Mouse (Mus musculus) midbrain, embryonic 12.5 days (tissue): ENCODE results near the gene Gpr107. TPM values are rescaled to one million over a fixed set of nuclear protein-coding genes. Genes with fewer than 3 reads are reported as not detected.
A peak's percentile ranks its signal among the peaks of the same experiment; 100 is the strongest.

ENCODE experiments used
- ATAC-seq: fragments of 200-750 bp; cut with Nextera tagmentation; 2 replicates; pipeline ENCODE4 v1.8.0; 2017; ENCODE audit warnings: low read depth, moderate TSS enrichment, moderate library complexity; ENCODE audit not compliant: low FRiP score
- H3K27ac ChIP-seq: fragments of 300-500 bp; sonication (generic); replicated peaks from 2 replicates; pipeline ENCODE4 v1.5.1; 2016; ENCODE audit warnings: mild to moderate bottlenecking
- H3K27me3 ChIP-seq: fragments of 300-500 bp; sonication (generic); 2 replicates; pipeline ENCODE4 v1.6.1; 2016; ENCODE audit warnings: mild to moderate bottlenecking
- H3K36me3 ChIP-seq: fragments of 300-500 bp; sonication (generic); 2 replicates; pipeline ENCODE4 v1.6.1; 2016
- H3K4me1 ChIP-seq: fragments of 300-500 bp; sonication (generic); 2 replicates; pipeline ENCODE4 v1.6.1; 2016
- H3K4me2 ChIP-seq: fragments of 300-500 bp; sonication (generic); replicated peaks from 2 replicates; pipeline ENCODE4 v1.6.1; 2016; ENCODE audit warnings: mild to moderate bottlenecking, moderate library complexity
- H3K4me3 ChIP-seq: fragments of 300-500 bp; sonication (generic); 2 replicates; pipeline ENCODE4 v1.5.1; 2016; ENCODE audit warnings: mild to moderate bottlenecking
- H3K9ac ChIP-seq: fragments of 300-500 bp; sonication (generic); replicated peaks from 2 replicates; pipeline ENCODE4 v1.6.1; 2016; ENCODE audit warnings: mild to moderate bottlenecking, moderate library complexity
- H3K9me3 ChIP-seq: fragments of 300-500 bp; sonication (generic); 2 replicates; pipeline ENCODE4 v1.6.1; 2016; ENCODE audit warnings: mild to moderate bottlenecking
- WGBS: fragments of 180-500 bp; shearing (Covaris S2); methylation state at CpG from one replicate; pipeline ENCODE4 v1.1.7; 2016; 5-methylcytosine and 5-hydroxymethylcytosine counted together
- polyA plus RNA-seq: library from polyadenylated mRNA; unstranded; fragments of >200 nt; fragmentation: Nextera tagmentation; extraction: Ambion mirVana; gene quantifications from 2 replicates; pipeline ENCODE4 v1.2.1, GENCODE M21; 2016

Gpr107 gene
- polyA plus RNA-seq, 1 experiment from 2014 or later: 41.7 TPM

DNA sequence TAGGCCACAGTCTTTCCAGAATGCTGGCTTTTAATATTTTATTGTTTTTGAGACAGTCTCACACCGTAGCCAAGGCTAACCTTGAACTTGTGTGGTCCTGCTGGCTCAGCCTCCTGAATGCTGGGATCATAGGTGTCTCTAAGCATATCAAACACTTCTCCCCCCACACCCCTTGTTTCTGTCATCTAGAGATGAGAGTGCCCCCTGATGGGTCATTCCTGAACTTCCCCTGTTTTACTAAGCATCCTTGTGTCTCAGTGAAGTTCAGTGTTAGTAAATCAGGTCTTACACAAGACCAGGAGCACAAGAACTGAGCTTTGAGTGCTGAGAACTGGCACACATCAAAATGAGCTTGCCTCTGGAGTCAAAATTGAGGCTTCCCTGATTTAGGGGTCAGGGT, 31.7 kb downstream of the Gpr107 start:
- Histone ChIP-seq H3K9me3 (no peaks in the 10 kb centered on the region), H3K4me1 (no peaks in the 10 kb centered on the region), H3K9ac (no peak overlapping the region), H3K27ac (no peak overlapping the region), H3K36me3 (peaks cover 76% of the 10 kb centered on the region), H3K4me2 (no peak overlapping the region), H3K27me3 (no peaks in the 10 kb centered on the region), H3K4me3 (no peak overlapping the region)
- 85% methylated on average over 1 of the region's 1 CpGs for WGBS
- no peak for ATAC-seq

DNA sequence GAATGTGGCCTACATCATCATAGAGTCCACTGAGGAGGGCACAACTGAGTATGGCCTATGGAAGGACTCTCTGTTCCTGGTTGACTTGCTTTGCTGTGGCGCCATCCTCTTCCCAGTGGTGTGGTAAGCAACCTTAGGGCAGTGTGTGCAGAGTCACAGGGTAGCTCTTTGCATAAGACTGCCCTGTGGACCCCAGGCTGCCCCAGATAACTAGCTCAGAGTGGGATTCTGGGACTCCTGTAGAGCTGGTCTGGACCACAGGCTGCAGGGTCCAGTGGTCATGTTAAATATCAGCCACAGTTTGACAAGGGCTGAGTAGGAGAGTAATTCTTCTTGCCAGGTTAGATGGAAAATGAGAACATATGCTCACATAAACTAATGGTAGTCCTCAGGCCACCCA, 36.6 kb downstream of the Gpr107 start:
- Histone ChIP-seq H3K4me3 (no peak overlapping the region), H3K36me3 (peaks cover 91% of the 10 kb centered on the region), H3K9ac (no peak overlapping the region), H3K4me2 (no peak overlapping the region), H3K9me3 (no peaks in the 10 kb centered on the region), H3K27me3 (no peaks in the 10 kb centered on the region), H3K4me1 (no peaks in the 10 kb centered on the region), H3K27ac (no peak overlapping the region)
- ATAC-seq: no peak
- 91% methylated on average over 1 of the region's 1 CpGs for WGBS

DNA sequence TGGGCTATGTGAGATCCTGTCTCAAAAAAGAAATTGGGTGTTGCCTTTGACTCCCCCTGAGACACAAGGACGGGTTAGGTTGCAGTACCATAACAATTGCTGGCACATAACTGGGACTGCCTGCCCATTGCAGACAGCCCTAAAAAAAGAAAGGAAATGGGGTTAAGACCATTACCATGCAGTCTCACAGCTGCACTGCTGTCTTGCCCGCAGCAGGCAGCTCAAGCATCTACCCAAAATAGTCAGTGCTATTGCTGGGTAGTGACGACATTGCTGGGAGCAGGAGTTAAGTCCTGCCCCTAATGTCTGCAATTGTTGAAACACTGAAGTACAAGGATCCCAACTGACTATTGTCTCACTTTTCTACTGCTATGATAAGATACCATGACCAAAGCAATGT, 37.5 kb downstream of the Gpr107 start:
- Histone ChIP-seq H3K4me2 (no peak overlapping the region), H3K4me1 (no peaks in the 10 kb centered on the region), H3K27me3 (no peaks in the 10 kb centered on the region), H3K9me3 (no peaks in the 10 kb centered on the region), H3K4me3 (no peak overlapping the region), H3K9ac (no peak overlapping the region), H3K36me3 (peaks cover 86% of the 10 kb centered on the region), H3K27ac (no peak overlapping the region)
- 92% methylated on average over 3 of the region's 3 CpGs for WGBS
- no peak for ATAC-seq

DNA sequence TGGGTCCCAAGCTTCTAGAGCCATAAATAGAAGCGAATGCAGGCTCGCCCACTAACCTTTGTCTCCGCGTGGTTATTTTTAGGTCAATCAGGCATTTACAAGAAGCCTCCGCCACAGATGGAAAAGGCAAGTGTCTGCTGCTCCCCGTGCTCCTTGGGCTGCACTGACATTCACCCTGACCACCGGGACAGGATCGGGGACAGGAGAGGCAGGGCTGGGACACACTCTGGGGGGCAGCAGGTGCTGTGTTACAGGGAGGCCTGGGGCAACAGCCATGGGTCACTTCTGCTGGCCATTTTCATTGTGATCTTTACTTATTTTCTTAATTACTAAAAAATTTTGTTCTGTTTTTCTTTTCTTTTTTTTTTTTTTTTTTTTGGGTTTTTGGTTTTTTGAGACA, 39.6 kb downstream of the Gpr107 start:
- Histone ChIP-seq H3K9me3 (no peaks in the 10 kb centered on the region), H3K4me1 (no peaks in the 10 kb centered on the region), H3K4me3 (no peak overlapping the region), H3K27me3 (no peaks in the 10 kb centered on the region), H3K4me2 (no peak overlapping the region), H3K27ac (no peak overlapping the region), H3K36me3 (peaks cover 71% of the 10 kb centered on the region), H3K9ac (no peak overlapping the region)
- 85% methylated on average over 8 of the region's 8 CpGs for WGBS
- ATAC-seq: no peak

DNA sequence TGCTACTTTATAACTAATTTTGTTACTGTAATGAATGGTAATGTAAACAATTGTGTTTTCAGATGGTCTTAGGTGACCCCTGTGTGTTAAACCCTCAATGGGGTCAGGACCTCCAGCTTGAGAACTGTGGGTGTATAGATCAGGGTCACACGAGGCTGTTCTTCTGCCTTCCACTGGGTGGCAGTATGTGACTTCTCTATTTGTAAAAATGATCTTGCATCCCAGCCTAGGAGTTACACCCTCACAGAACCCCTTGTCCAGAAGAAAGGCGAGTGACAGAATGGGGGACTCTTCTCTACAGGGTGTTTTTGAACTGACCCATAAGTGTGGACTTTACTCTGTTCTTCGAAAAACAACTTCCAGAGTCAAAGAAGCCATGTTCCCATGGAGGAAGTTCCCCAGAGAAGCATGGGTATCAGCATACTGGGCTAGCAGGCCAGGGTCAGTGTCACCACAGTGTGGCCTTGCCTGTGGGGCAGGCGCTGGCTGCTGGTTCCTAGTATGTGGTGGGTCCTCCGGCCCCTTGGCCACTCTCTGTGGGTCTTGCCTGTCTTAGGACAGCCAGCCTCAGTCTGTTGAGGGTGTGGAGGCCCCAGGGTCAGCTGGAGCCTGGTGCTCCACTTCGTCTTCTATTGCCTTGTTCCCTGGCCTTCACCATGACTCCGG, 42.4 kb downstream of the Gpr107 start:
- Histone ChIP-seq H3K36me3 (peaks cover 68% of the 10 kb centered on the region), H3K9ac (no peak overlapping the region), H3K9me3 (no peaks in the 10 kb centered on the region), H3K27ac (no peak overlapping the region), H3K4me2 (no peak overlapping the region), H3K27me3 (no peaks in the 10 kb centered on the region), H3K4me3 (no peak overlapping the region), H3K4me1 (no peaks in the 10 kb centered on the region)
- 65% methylated on average over 7 of the region's 7 CpGs for WGBS
- no peak for ATAC-seq

DNA sequence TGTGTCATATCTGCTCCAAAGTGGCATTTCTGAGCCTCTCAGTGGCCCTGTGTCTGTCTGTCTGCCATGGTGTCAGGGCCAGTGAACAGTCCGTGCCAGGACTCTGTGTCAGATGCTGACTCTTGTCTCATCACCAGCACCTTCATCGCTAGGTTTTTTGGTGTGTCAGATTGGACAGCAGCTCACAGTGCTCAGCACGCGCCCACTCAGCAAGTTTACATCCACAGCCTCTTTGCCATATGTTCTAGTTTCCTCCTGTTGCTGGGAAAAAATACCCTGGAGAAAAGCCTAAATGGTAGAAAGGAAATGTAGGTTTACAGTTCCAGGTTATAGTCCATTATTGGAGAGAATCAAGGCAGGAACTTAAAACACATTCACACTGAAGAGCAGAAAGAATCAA, 46.5 kb downstream of the Gpr107 start:
- WGBS: 95% methylated on average over 4 of the region's 4 CpGs
- H3K27ac ChIP-seq: no peak overlapping the region
- no peak overlapping the region for H3K4me3 ChIP-seq
- no peak overlapping the region for H3K4me2 ChIP-seq
- peaks cover 31% of the 10 kb centered on the region for H3K36me3 ChIP-seq
- no peak for ATAC-seq
- no peak overlapping the region for H3K9ac ChIP-seq
- H3K9me3 ChIP-seq: no peaks in the 10 kb centered on the region
- H3K27me3 ChIP-seq: no peaks in the 10 kb centered on the region
- no peaks in the 10 kb centered on the region for H3K4me1 ChIP-seq

DNA sequence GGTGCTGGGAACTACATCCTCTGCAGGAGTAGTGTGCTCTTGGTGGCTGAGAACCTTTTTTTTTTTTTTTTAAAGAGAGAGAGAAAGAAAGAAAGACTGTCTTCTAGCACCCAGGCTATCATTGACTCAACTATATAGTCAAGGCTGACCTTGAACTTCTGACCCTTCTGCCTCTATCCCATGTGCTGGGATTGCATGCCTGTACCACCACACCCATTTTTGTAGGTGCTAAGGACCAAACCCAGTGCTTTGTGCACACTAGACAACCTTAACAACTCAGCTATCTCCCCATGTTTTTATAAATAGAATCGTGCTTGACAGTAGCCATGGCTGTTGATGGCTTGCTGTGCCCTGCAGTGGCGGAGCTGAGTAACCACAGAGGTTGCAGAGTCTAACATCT, 47.9 kb downstream of the Gpr107 start:
- WGBS: 92% methylated on average over 2 of the region's 2 CpGs
- H3K4me1 ChIP-seq: no peaks in the 10 kb centered on the region
- H3K36me3 ChIP-seq: peaks cover 25% of the 10 kb centered on the region
- no peak overlapping the region for H3K4me2 ChIP-seq
- H3K9ac ChIP-seq: no peak overlapping the region
- no peak for ATAC-seq
- H3K9me3 ChIP-seq: no peaks in the 10 kb centered on the region
- H3K27ac ChIP-seq: no peak overlapping the region
- H3K4me3 ChIP-seq: no peak overlapping the region
- H3K27me3 ChIP-seq: no peaks in the 10 kb centered on the region

DNA sequence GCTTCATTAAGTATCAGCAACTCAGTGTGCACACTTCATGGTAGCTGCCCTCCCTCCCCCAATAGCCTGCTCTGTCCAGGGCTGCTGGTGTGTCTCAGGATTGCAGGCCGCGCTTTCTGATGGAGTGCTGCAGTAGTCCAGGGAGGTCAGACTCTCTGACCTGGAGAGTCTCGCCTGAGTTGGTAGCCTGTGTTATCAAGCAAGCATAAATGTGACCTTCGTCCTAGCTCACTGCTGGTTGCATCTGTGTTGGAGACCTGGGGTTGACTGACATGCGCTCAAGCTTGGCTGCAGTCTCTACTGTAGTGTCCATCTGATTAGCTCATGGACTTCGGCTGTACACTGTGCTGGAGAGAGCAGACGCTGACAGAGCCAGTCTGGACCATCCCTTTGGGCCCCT, 49.7 kb downstream of the Gpr107 start:
- H3K4me3 ChIP-seq: no peak overlapping the region
- H3K27me3 ChIP-seq: no peaks in the 10 kb centered on the region
- peaks cover 18% of the 10 kb centered on the region; the same call in 1 of the 2 replicates for H3K36me3 ChIP-seq
- ATAC-seq: no peak
- H3K9ac ChIP-seq: no peak overlapping the region
- H3K4me1 ChIP-seq: peaks cover 3% of the 10 kb centered on the region; the same call in 1 of the 2 replicates
- no peak overlapping the region for H3K4me2 ChIP-seq
- no peaks in the 10 kb centered on the region for H3K9me3 ChIP-seq
- WGBS: 79% methylated on average over 7 of the region's 7 CpGs
- H3K27ac ChIP-seq: no peak overlapping the region

DNA sequence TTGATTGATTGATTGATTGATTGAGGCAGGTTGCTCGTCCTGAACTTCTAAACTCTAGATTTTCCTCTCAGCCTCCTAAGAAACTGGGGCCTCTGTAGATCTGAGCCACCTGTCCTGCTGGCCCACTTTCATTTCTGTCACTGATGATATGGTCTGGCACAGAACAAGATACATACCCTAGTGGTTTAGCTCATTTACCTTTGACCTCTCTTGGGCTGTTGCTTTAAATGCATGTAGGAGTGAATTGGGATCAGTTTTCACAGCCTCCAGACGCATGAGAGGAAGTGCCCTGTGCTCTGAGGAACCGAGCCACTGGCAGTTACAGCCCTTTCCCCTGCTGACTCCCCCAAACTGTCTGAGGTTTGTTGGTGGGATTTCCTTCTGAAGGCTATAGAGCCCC, 50.2 kb downstream of the Gpr107 start:
- 63% methylated on average over 3 of the region's 3 CpGs for WGBS
- H3K27ac ChIP-seq: no peak overlapping the region

DNA sequence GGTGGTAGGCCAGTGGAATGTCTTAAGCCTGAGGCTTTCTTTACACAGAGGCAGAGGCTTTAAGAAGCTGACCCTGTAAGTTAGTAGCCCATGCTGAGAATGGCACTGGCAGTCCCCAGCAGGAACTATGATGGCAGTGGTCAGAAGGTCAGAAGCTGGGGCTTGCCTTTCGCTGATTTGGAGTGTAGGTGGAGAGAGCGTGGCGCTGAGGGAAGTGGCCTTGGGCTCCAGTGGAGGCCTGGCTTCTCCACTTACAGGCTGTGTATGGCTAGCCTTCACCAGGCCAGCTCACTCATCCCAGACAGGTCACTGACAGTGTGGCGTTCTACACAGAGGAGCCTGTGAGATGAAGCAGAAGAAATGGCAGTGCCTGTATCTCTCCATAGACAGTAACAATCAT, 50.8 kb downstream of the Gpr107 start:
- no peaks in the 10 kb centered on the region for H3K27me3 ChIP-seq
- no peak overlapping the region for H3K27ac ChIP-seq
- H3K4me3 ChIP-seq: no peak overlapping the region
- H3K9me3 ChIP-seq: no peaks in the 10 kb centered on the region
- H3K36me3 ChIP-seq: 0 out of 2 replicates have a peak, but pooled peaks cover 11% of the 10 kb centered on the region
- WGBS: 86% methylated on average over 4 of the region's 4 CpGs
- no peak for ATAC-seq
- no peak overlapping the region for H3K9ac ChIP-seq
- no peak overlapping the region for H3K4me2 ChIP-seq
- H3K4me1 ChIP-seq: peaks cover 7% of the 10 kb centered on the region; the same call in 1 of the 2 replicates

More for the DNA sequence above, 50.2 kb downstream of the Gpr107 start:
- H3K36me3 ChIP-seq: 0 out of 2 replicates have a peak, but pooled peaks cover 13% of the 10 kb centered on the region
- H3K9me3 ChIP-seq: no peaks in the 10 kb centered on the region
- H3K27me3 ChIP-seq: no peaks in the 10 kb centered on the region
- no peak overlapping the region for H3K4me3 ChIP-seq
- H3K4me1 ChIP-seq: peaks cover 7% of the 10 kb centered on the region; the same call in 1 of the 2 replicates
- H3K9ac ChIP-seq: no peak overlapping the region
- no peak for ATAC-seq
- H3K4me2 ChIP-seq: no peak overlapping the region

DNA sequence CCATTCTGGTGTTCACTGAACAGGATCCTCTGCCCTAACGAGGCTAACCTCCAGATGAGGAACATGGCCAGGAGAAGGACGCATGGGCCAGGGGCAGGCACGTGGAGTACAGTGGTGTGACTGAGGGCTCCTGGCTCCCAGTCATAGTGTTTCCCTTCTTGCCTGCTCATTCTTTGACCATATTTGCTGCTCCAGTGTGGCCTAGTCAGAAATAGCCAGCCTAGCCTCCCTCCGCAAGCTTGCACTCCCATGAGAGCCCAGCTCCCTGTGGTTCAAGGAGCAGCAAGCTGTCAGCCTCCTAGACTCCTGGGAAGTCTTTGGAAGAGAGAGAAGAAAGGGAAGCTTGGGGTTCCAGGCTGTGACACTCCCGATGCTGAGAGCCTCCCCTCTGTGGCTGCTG, 52.6 kb downstream of the Gpr107 start:
- WGBS: 89% methylated on average over 5 of the region's 5 CpGs
- peaks cover 7% of the 10 kb centered on the region; the same call in 1 of the 2 replicates for H3K4me1 ChIP-seq
- peaks cover 13% of the 10 kb centered on the region; the same call in 1 of the 2 replicates for H3K36me3 ChIP-seq
- no peak overlapping the region for H3K4me2 ChIP-seq
- H3K9me3 ChIP-seq: no peaks in the 10 kb centered on the region
- no peak overlapping the region for H3K9ac ChIP-seq
- no peak for ATAC-seq
- no peak overlapping the region for H3K4me3 ChIP-seq
- H3K27me3 ChIP-seq: no peaks in the 10 kb centered on the region
- no peak overlapping the region; the same call in 1 of the 2 replicates for H3K27ac ChIP-seq

DNA sequence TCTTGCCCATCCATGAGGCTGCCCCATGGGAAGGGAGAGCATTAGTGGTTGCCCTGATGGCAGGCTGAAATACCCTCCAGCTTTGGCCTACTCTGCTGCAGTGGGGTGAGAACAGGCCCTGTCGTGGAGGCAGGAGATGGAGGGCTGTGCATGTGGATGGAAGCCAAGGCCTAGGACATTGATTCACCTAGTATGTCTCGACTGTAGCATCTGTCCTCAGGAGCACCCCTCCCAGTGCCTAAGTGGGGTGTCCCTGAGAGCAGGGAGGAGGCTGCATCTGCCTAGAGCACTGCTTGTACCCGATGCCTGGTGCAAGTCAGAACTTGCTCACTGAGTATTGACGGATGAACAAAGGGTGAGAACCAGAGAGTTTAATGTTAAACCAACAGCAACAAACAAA, 54.1 kb downstream of the Gpr107 start:
- Histone ChIP-seq H3K9me3 (no peaks in the 10 kb centered on the region), H3K36me3 (peaks cover 15% of the 10 kb centered on the region), H3K4me1 (peaks cover 21% of the 10 kb centered on the region; the same call in 1 of the 2 replicates), H3K27me3 (no peaks in the 10 kb centered on the region), H3K9ac (no peak overlapping the region), H3K27ac (peak overlapping the region; percentile 36), H3K4me3 (no peak overlapping the region), H3K4me2 (no peak overlapping the region)
- WGBS: 87% methylated on average over 4 of the region's 4 CpGs
- no peak for ATAC-seq

DNA sequence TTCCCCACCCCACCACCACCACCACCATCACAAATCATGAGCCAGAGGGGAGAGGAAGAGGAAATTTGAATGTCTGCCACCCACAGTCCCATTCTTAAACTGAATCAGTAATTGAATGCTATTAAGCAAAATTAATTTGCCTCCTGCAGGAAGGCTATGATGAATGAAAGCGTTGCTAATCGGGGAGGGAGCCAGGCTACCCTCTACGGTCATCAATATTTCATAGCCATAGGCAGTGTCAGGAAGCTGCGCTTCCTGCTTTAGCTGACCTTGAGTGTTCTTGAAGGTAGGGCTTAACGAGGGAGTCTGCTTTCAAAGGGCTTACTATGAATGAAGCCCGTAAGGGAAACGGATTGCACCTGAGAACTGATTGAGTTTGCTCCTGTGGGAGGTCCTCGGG, 54.8 kb downstream of the Gpr107 start:
- WGBS: 62% methylated on average over 8 of the region's 8 CpGs
- Histone ChIP-seq H3K9ac (no peak overlapping the region), H3K4me1 (peaks cover 22% of the 10 kb centered on the region; the same call in 1 of the 2 replicates), H3K4me3 (no peak overlapping the region), H3K4me2 (no peak overlapping the region), H3K9me3 (no peaks in the 10 kb centered on the region), H3K27ac (peak overlapping the region; percentile 36), H3K27me3 (no peaks in the 10 kb centered on the region), H3K36me3 (peaks cover 22% of the 10 kb centered on the region)
- no peak for ATAC-seq
